Mouse (Mus musculus) thymus, adult 18-20 months (tissue): ENCODE measurements around the gene Olfr218.
"Not testable (repeated sequence)": the region's sequence is repeated elsewhere in the genome, so short reads cannot be mapped to it uniquely, and the experiment has no call there.

Source experiments
- DNase-seq, 2 experiments: peaks; one replicate each; pipeline ENCODE4 v3.0.0; 2022; ENCODE audit warnings: mixed read lengths in 2 of 2

Olfr218 gene

GRCm38 (mm10) chr1:173197508-173197907 lies at the start of gene Olfr218:
Gene Olfr218 (plus strand): TSS chr1:173197808.
- no peak for DNase-seq

GRCm38 (mm10) chr1:173174154-173174842 lies 23.3 kb upstream of the Olfr218 start:
- no peak for DNase-seq

- no peak for DNase-seq
Observed at GRCm38 (mm10) chr1:173190540-173190939, 7.1 kb upstream of the Olfr218 start, which contains the start of gene Olfr1406. Gene Olfr1406 (minus strand): TSS chr1:173190640.

GRCm38 (mm10) chr1:173192059-173192458 lies 5.5 kb upstream of the Olfr218 start:
- DNase-seq, result no peak

- no peak for DNase-seq
Observed at GRCm38 (mm10) chr1:173196359-173196758, 1.2 kb upstream of the Olfr218 start.

- DNase-seq, result no peak
Observed at GRCm38 (mm10) chr1:173212092-173212491, 14.5 kb downstream of the Olfr218 start, which contains the start of gene Olfr1404. Gene Olfr1404 (plus strand): TSS chr1:173212392.

- no peak for DNase-seq
Observed at GRCm38 (mm10) chr1:173216481-173216880, 18.9 kb downstream of the Olfr218 start.

GRCm38 (mm10) chr1:173227081-173227480 lies 29.5 kb downstream of the Olfr218 start, which contains the start of gene Fcer1a:
Gene Fcer1a (minus strand): TSS chr1:173227214.
- DNase-seq, result no peak

- DNase-seq, result not testable (repeated sequence)
Observed at GRCm38 (mm10) chr1:173237004-173237403, 39.4 kb downstream of the Olfr218 start.

GRCm38 (mm10) chr1:173249888-173250287 lies 52.3 kb downstream of the Olfr218 start:
- DNase-seq, result no peak
